Mouse (Mus musculus): ENCODE data around the gene Slc22a15. TPM values are rescaled to one million over a fixed set of nuclear protein-coding genes. Genes with fewer than 3 reads are reported as not detected.

The Slc22a15 gene
- total and polyA plus RNA-seq, 2 experiments from 2014 or later: 5.7 to 12.5 TPM

DNA sequence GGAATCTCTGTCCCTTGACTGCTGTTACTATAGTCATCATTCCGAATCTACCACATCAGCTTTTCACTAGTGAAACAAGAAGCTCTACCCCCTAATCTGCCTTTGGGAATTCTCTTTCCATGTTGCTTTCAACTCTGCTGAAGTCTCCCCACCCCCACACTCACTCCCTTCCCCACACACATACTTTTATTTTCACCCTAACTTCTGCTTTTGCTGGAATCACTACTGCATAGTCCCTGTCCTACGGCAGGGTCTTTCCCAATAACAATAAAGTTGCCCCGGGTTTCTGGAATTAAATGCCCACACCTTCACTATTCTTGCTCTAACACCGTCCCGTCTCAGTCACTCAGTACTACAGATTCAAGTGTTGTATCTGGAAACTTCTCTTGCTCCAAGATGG, 87.7 kb downstream of the Slc22a15 start:
- Histone ChIP-seq H3K27ac (no peak overlapping the region), H3K9ac (replicated peaks; ENCODE audit: low read length) (0 out of 2 replicates have a peak overlapping the region, but pooled peaks have one; percentile 21), H3K27me3 (ENCODE audit: insufficient read depth, low read length) (no peaks in the 10 kb centered on the region), H3K9me3 (ENCODE audit: low read length) (no peaks in the 10 kb centered on the region), H3K4me2 (ENCODE audit: low read depth, low read length) (peak overlapping the region; percentile 35; the same call in 1 of the 2 replicates), H3K4me1 (ENCODE audit: insufficient read depth, low read length) (peaks cover 7% of the 10 kb centered on the region; the same call in 1 of the 2 replicates), H3K4me3 (ENCODE audit: low read length) (no peak overlapping the region), H3K36me3 (ENCODE audit: insufficient read depth, low read length) (no peaks in the 10 kb centered on the region)
- WGBS: 70% methylated on average over 5 of the region's 5 CpGs
- no peak for DNase-seq (ENCODE audit: low spot score)
- ATAC-seq: 0 out of 2 replicates have a peak, but pooled peaks have one; percentile 18
- no peak for TF ChIP-seq CTCF (IDR thresholded peaks at IDR 0.05; ENCODE audit: low read depth)

DNA sequence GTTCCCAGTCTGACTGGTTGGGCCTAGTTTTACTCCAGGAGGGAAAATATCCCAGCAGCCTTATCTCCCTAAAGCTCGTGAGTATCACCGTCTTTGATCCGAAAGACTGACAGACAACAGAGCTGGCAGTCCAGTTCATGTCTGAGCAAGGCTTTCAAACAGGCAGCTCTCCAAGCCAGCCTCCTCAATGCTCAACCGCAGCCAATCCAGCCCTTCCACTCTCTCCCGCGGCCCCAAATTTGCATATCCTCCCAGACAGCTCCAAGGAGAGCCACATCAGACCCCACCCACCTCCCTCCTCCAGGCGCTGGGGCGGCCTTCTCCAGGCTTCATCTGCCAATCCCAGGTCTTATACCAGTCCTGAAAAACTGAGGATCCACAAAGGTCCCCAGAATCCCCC, 88.2 kb downstream of the Slc22a15 start:
- 5% methylated on average over 8 of the region's 8 CpGs for WGBS
- Histone ChIP-seq H3K36me3 (ENCODE audit: insufficient read depth, low read length) (no peaks in the 10 kb centered on the region), H3K4me1 (ENCODE audit: insufficient read depth, low read length) (peaks cover 8% of the 10 kb centered on the region; the same call in 1 of the 2 replicates), H3K27me3 (ENCODE audit: insufficient read depth, low read length) (no peaks in the 10 kb centered on the region), H3K27ac (no peak overlapping the region), H3K9me3 (ENCODE audit: low read length) (no peaks in the 10 kb centered on the region), H3K4me3 (ENCODE audit: low read length) (no peak overlapping the region), H3K9ac (replicated peaks; ENCODE audit: low read length) (peak overlapping the region; percentile 21; the same call in 1 of the 2 replicates), H3K4me2 (ENCODE audit: low read depth, low read length) (peak overlapping the region; percentile 35)
- peak; percentile 75 for DNase-seq (ENCODE audit: low spot score)
- TF ChIP-seq CTCF (IDR thresholded peaks at IDR 0.05; ENCODE audit: low read depth): no peak
- ATAC-seq: peak; percentile 83

- Histone ChIP-seq H3K9me3 (ENCODE audit: low read length) (no peaks in the 10 kb centered on the region), H3K4me3 (ENCODE audit: low read length) (no peak overlapping the region), H3K36me3 (ENCODE audit: insufficient read depth, low read length) (no peaks in the 10 kb centered on the region), H3K4me2 (ENCODE audit: low read depth, low read length) (no peak overlapping the region), H3K27ac (no peak overlapping the region), H3K9ac (replicated peaks; ENCODE audit: low read length) (no peak overlapping the region), H3K27me3 (ENCODE audit: insufficient read depth, low read length) (no peaks in the 10 kb centered on the region), H3K4me1 (ENCODE audit: insufficient read depth, low read length) (peaks cover 8% of the 10 kb centered on the region; the same call in 1 of the 2 replicates)
- WGBS: 38% methylated on average over 10 of the region's 10 CpGs
- TF ChIP-seq CTCF (IDR thresholded peaks at IDR 0.05; ENCODE audit: low read depth): no peak
- ATAC-seq (no peak), DNase-seq (ENCODE audit: low spot score) (no peak)
Measured at GRCm38 (mm10) chr3:101831189-101831858, 92.9 kb downstream of the Slc22a15 start.

DNA sequence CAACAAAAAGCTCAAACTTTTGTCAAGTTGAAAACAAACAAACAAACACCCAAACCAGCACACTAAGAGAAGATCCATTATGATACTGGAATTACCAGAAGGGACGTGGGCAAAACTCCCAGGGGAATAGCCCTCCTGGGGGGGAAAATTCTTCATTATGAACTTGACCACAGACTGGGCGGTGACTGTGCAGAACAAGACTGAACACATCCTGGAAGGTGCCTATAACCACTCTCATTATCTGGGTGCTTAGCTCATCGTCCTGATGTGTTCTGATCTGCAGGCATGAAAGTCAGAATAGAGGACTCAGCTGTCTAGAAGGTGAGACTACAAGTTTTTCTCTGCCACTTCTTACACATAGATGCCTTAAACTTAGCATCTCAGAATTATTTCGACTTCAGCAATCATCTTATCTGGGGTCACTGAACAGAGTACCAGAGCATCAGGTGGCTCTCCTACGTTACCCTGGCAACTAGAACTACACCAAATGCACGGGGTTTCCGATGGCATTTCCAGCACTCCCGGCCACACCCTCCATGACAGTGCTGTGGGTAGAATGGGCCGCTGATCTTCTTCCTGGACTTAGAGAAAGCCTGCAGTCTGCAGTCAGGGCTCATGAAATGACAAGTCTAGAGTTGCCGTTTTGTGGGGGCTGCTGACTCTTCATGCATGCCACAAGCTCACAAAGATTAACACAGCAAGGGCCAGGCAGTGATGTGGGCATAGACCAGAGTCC, 94.2 kb downstream of the Slc22a15 start:
- Histone ChIP-seq H3K4me3 (ENCODE audit: low read length) (no peak overlapping the region), H3K9ac (replicated peaks; ENCODE audit: low read length) (no peak overlapping the region), H3K4me1 (ENCODE audit: insufficient read depth, low read length) (0 out of 2 replicates have a peak, but pooled peaks cover 3% of the 10 kb centered on the region), H3K4me2 (ENCODE audit: low read depth, low read length) (no peak overlapping the region), H3K36me3 (ENCODE audit: insufficient read depth, low read length) (no peaks in the 10 kb centered on the region), H3K9me3 (ENCODE audit: low read length) (no peaks in the 10 kb centered on the region), H3K27me3 (ENCODE audit: insufficient read depth, low read length) (no peaks in the 10 kb centered on the region), H3K27ac (no peak overlapping the region)
- TF ChIP-seq CTCF (IDR thresholded peaks at IDR 0.05; ENCODE audit: low read depth): no peak
- 73% methylated on average over 10 of the region's 10 CpGs for WGBS
- DNase-seq (ENCODE audit: low spot score) (no peak), ATAC-seq (no peak)

DNA sequence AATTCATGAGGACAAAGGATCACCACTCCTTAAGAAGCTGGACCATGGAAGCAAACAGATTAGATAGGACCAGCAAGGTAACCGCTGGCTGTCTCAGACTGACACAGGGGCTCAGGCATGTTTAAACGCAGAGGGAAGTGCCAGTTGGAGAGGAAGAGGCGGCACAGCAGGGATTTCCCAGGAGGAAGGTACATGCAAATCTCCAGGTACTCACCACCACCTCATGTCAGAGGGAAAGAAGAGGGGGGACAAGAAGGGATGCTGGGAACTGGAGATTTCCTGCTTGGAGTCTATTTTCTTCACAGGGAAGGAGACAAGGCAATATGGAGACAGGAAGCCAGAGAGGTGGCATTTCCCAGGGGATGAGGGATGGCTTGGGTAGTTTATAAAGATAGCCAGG, 95.7 kb downstream of the Slc22a15 start:
- 0 out of 2 replicates have a peak, but pooled peaks cover 3% of the 10 kb centered on the region for H3K4me1 ChIP-seq (ENCODE audit: insufficient read depth, low read length)
- TF ChIP-seq CTCF (IDR thresholded peaks at IDR 0.05; ENCODE audit: low read depth): no peak
- DNase-seq (ENCODE audit: low spot score) (no peak), ATAC-seq (no peak)
- no peak overlapping the region for H3K4me2 ChIP-seq (ENCODE audit: low read depth, low read length)
- H3K9ac ChIP-seq (replicated peaks; ENCODE audit: low read length): no peak overlapping the region
- H3K36me3 ChIP-seq (ENCODE audit: insufficient read depth, low read length): no peaks in the 10 kb centered on the region
- H3K27me3 ChIP-seq (ENCODE audit: insufficient read depth, low read length): no peaks in the 10 kb centered on the region
- 63% methylated on average over 3 of the region's 3 CpGs for WGBS
- no peak overlapping the region for H3K27ac ChIP-seq
- no peak overlapping the region for H3K4me3 ChIP-seq (ENCODE audit: low read length)
- no peaks in the 10 kb centered on the region for H3K9me3 ChIP-seq (ENCODE audit: low read length)

GRCm38 (mm10) chr3:101827220-101827715, 97.0 kb downstream of the Slc22a15 start:
- Histone ChIP-seq H3K4me2 (ENCODE audit: low read depth, low read length) (no peak overlapping the region), H3K36me3 (ENCODE audit: insufficient read depth, low read length) (no peaks in the 10 kb centered on the region), H3K27me3 (ENCODE audit: insufficient read depth, low read length) (no peaks in the 10 kb centered on the region), H3K9me3 (ENCODE audit: low read length) (no peaks in the 10 kb centered on the region), H3K27ac (no peak overlapping the region), H3K4me1 (ENCODE audit: insufficient read depth, low read length) (0 out of 2 replicates have a peak, but pooled peaks cover 3% of the 10 kb centered on the region), H3K9ac (replicated peaks; ENCODE audit: low read length) (no peak overlapping the region), H3K4me3 (ENCODE audit: low read length) (no peak overlapping the region)
- WGBS: 79% methylated on average over 6 of the region's 6 CpGs
- DNase-seq (ENCODE audit: low spot score) (no peak), ATAC-seq (no peak)
- TF ChIP-seq CTCF (IDR thresholded peaks at IDR 0.05; ENCODE audit: low read depth): no peak
